Mouse (Mus musculus) cerebellum, adult 9-11 months (tissue): Measurements from ENCODE around the gene Abi3.

Source experiments
- DNase-seq: peaks from one replicate; pipeline ENCODE4 v3.0.0; 2022

The Abi3 gene

GRCm38 (mm10) chr11:95838999-95839868 lies 3.0 kb downstream of the Abi3 start:
- no peak for DNase-seq

DNA sequence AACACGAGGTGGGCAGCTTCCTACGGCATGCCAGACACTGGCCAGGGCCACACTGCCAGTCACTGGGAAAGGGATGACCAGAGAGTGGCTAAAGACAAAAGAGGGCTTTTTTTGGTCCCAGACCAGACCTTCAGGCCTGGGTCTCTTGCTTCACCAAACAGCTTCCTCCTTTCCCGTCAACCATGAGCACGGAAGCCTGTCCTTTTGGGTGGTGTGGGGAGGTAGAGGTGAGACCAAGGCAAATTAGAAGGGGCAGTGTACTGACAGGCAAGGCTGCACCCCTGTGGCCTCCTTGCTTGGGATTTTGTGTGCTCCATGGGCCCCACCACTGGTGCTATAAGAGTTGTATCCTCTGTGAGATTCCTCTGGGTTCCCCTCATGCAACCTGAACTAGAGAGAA lies 3.7 kb downstream of the Abi3 start:
- no peak for DNase-seq

DNA sequence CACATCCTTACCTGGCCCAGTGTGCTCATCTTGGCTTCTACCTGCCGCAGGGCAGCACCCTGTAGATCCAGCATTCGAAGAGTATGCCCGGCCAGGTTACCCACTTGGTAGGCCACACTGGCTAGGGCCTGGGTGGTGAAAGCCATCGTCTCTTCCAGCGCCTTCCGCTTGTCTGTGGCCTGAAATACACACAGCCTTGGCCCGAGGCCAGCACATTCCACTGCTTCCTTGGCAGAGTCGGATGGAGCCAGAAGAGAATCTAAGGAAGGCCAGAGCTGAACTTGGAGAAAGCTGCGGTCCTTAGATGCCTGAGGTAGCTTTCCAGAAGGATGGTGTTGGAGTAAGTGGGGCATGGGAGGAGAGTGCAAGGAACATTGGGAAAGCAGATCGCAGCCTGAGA lies 5.2 kb downstream of the Abi3 start, which contains the start of gene Gngt2:
Gene Gngt2 (plus strand): TSS at position 158 of the 400 bp plus-strand sequence.
- DNase-seq, result peak; percentile 50

DNA sequence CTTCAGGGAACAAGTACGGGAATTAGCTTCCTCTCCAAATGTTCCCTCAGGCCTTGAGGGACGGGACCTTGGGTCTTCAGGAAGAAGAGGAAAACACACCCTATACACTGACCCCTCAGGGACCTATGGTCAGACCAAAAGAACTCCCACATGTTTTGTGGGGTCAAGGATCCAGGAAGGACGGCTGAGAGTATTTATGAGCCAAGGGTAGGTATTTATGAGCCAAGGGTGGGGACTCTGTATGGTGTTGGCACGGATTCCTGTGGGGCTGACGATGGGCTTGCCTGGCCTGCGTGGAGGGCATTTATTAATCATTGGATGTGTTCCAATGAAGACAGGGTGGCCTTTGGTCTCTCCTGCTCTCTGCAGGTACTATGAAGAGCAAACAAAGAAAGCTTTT lies 5.8 kb downstream of the Abi3 start:
- no peak for DNase-seq

GRCm38 (mm10) chr11:95835832-95836231 lies 6.4 kb downstream of the Abi3 start:
- DNase-seq, result no peak

GRCm38 (mm10) chr11:95834742-95835710 lies 7.2 kb downstream of the Abi3 start:
- no peak for DNase-seq

DNA sequence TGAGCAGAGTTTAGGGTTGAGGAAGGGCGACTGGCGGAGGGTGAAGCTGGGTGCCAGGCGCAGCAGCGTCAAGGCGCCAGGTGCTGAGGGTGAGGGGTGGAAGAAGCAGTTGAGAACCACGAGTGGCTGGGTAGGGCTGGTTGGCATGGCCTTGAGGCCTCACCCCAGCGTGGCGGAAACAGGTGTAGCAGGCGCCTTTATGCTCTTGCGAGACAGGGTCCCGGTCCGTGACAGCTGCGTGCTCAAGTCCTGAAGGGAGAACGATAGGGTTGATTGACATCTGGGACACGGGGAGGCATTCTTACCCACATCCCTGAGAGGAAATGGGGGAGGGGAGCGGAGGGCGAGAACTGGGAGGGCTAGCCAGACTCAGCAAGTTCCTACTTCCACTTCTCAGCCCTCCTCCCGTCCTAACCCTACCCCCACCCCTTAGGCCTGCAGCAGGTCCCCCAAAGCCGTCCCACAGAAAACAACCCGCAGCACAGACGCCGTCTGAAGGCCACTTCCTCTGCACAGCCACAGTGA lies 8.1 kb downstream of the Abi3 start:
- DNase-seq, result no peak

DNA sequence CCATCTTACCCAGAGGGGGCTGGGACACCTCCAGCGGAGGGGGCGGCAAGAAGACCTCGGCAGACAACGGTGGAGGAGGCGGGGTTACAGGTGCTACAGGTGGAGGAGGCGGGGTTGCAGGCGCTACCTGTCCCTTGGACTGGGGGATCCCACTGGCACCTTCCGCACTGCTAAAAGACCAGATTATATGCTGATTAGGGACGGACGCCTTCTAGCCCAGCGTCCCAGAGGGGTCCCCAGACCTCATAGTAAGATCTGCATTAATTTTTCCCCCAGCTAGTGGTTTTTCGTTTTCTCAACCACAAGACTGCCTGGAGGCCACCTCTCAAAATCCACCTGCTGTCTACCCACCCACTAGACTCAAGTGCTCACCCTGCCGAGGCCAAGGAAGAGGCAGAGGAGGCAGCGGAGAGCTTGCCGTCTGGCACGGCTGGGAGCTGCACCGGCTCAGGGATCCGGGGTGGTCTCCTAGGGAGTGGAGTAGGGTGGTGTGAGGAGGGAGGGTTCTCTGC lies 8.6 kb downstream of the Abi3 start:
- DNase-seq, result no peak

GRCm38 (mm10) chr11:95833006-95833570 lies 9.2 kb downstream of the Abi3 start:
- no peak for DNase-seq

DNA sequence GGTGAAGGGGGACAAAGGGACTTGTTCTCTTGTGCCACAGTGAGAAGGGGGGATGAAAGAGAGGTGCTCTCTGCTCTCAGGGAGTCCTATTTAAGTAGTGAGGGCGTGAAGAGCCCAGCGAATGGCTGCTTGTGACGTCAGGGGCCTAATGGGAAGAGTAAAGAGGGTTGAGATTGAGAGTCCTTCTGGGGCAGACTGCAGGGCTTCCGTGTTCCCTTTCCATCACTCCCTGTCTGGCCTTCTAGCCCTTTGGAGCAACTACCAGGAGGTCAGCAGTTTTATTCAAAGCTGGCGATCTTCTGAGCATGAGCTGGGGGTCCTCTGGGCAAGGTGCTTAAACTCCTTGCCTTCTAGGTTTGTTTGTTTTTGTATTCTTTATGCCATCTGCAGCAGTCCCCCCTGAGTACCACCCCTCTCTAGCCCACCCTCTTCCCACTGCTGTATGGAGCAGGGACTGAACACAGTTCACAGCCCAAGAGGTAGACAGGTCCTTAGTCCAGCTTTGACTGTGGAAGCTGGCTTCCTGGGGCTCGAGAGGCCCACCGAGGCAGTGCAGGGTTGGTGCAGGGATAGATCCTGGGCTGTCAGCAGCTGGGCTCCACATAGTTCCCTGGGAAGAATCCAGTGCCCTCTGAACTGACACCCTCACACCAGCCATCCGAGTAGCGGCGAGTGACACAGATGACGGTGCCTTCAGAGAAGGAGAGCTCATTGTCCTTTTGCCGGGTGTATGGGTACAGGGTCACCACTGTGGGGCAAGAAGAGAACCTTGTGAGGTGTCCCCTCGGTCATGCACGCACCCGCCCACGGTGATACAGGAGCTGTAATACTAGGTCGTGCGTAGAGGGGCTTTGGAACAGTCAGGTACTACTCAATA lies 9.9 kb downstream of the Abi3 start:
- no peak for DNase-seq

GRCm38 (mm10) chr11:95831641-95832040 lies 10.6 kb downstream of the Abi3 start:
- DNase-seq, result no peak

GRCm38 (mm10) chr11:95831276-95831619 lies 11.0 kb downstream of the Abi3 start:
- no peak for DNase-seq

DNA sequence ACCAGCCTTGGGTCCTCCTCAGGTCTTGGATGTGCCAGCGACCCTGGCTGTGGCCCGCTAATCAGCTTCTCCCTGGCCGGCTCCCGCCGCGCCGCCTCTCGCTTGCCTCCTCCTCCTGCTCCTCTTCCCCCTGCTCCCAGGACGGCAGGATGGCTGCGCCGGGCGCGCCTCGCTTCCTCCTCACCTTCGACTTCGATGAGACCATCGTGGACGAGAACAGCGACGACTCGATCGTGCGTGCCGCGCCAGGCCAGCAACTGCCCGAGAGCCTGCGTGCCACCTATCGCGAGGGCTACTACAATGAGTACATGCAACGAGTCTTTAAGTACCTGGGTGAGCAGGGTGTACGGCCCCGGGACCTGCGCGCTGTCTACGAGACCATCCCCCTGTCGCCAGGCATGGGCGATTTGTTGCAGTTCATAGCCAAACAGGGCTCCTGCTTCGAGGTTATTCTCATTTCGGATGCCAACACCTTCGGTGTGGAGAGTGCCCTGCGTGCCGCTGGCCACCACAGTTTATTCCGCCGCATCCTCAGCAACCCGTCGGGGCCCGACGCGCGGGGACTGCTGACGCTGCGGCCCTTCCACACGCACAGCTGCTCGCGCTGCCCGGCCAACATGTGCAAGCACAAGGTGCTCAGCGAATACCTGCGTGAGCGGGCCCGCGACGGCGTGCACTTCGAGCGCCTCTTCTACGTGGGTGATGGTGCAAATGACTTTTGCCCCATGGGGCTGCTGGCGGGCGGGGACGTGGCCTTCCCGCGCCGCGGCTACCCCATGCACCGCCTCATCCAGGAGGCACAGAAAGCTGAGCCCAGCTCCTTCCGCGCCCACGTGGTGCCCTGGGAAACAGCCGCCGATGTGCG lies 11.6 kb downstream of the Abi3 start:
- DNase-seq, result peak; percentile 17

DNA sequence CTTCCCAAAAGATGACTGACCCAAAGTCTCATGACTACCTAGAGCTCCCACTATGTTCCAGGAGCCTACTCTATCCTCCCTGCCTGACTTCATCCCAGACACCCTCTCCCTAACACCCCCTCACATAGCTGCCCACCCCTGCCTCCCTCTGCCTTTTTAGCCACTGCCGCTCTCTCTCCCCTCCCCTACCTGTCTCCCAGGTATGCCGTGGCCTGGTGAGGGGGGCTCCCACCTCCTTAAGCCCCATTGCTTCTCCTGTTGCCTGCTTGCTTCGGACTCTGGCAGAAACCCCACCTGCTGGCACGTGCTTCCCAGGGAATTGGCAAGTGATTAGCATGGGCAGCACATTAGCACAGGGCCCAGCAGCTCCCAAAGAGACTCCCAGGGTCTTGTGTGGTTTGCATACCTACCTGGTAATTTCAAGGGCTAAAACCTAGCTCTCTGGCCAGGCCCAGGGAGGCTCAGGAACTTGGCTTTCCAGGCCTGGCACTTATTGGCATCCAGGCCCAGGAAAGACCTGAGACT lies 12.7 kb downstream of the Abi3 start:
- peak; percentile 14 for DNase-seq

DNA sequence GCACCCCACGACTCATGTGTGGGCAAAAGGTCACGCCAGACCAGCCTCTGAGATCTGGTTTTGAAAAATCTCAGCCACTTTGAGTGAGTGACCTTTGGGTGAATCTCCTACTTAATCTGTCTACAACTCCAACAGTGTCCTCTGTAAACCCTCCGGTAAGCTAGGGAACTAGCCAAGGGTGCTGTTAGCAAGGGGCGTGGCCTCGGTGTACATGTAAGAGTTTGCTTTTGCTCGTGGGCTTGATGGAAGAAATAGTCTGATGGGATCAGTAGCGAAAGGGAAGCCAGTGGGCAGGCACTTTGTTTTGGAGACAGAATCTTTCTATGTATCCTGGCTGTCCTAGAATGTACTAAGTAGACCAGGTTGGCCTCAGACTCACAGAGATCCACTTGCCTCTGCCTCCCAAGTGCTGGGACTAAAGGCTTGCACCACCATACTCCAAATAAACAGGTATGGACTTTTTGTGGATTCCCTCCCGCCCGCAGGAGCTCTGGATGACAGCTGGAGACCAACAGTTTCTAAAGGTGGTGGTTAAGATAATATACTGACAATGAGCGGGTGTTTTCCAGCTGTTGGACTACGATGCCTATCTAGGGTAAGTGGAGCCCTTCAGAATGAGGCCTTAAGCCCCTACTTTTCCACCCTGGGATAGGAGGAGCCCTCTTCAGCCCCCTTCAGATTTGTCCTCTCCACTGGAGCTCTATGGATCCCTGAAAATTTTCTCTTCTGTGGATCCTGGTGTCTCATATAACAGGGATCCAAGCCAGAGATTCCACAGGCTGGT lies 13.9 kb downstream of the Abi3 start:
- peak; percentile 10 for DNase-seq

GRCm38 (mm10) chr11:95827464-95828085 lies 14.7 kb downstream of the Abi3 start:
- peak; percentile 67 for DNase-seq

DNA sequence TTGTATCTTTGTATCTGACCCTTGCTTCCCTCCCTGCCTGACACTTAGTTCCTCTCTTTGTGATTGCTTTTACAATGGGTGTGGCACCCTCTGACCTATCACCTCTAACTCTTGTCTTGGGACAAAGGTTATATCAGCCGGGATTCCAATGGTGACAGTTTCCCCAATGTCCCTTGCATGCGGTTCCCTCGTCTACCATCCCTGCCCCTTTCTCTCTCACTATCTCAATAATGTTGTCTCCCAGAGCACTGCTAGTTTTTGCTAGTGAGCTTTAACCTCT lies 15.2 kb downstream of the Abi3 start:
- DNase-seq, result peak; percentile 4

DNA sequence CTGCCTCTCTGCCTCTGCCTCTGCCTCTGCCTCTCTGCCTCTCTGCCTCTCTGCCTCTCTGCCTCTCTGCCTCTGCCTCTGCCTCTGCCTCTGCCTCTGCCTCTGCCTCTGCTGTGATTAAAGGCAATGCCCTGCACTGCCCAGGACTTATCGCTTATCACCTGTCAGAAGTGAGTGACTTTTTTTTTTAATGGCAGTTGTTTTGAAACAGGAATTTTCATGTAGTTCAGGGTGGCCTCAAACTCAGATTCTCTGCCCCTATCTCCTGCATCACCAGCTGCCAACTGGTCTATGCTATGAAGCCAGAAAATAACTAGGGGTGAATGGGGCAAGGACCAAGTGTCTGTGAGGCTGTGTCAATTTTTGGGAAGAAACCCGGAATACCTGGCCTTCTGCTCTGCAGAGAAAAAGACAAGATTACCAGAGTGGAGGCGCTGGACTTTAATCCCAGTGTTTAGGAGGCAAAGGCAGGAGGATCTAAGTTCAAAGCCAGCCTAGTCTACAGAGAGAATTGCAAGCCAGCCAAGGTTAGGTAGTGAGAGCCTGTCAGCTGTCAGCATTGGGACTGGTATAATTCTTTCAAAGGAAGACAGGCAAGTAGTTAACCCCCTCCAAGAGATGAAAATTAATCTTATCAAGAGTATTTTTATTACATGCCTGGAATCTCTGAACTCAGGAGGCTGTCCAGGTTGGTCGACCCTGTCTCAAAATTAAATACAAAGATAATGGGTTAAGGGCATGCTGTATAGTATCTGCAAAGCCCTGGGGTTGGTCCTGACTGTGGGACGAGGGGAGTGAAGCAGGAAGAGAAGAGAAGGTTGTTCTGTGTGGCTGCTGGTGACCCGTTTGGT lies 15.7 kb downstream of the Abi3 start:
- DNase-seq, result peak; percentile 12

DNA sequence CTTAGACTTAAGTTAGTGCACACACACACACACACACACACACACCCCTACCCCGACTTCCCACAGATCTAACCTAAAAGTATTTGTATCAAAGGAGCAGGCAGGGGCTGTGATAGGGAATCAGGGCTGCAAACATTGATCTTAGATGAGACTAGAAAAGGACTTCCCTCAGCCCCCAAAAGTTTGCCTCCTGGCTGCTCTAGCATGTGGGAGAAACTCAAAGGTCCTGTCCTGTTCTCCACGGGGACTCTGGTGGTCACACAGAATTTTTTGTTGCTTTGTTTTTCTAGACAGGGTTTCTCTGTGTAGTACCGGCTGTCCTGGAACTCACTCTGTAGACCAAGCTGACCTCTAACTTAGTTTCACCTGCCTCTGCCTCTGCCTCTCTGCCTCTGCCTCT lies 16.7 kb downstream of the Abi3 start:
- DNase-seq, result peak; percentile 8
